Mouse (Mus musculus): ENCODE data around the gene Tmem229b.

- TF ChIP-seq POLR2A (IDR thresholded peaks at IDR 0.05; ENCODE audit: insufficient read length, low read depth) = no peak
- no peak for TF ChIP-seq MAX (IDR thresholded peaks at IDR 0.05; ENCODE audit: low read depth)
- TF ChIP-seq E2F4 (IDR thresholded peaks at IDR 0.05; ENCODE audit: insufficient read depth) = no peak
- no peak for TF ChIP-seq USF1 (IDR thresholded peaks at IDR 0.05; ENCODE audit: low read depth)
- no peak for TF ChIP-seq POLR2AphosphoS2 (IDR thresholded peaks at IDR 0.05; ENCODE audit: insufficient read length, low read depth)
- no peak for TF ChIP-seq MYOD1 (IDR thresholded peaks at IDR 0.05; ENCODE audit: control insufficient read depth in 1 of 3, insufficient read length in 2 of 3, low read depth in 2 of 3)
- TF ChIP-seq SRF (IDR thresholded peaks at IDR 0.05; ENCODE audit: control insufficient read depth, insufficient read length, low read depth) = no peak
- TF ChIP-seq TCF3 (IDR thresholded peaks at IDR 0.05; ENCODE audit: insufficient read length, low read depth) = no peak
Measured at GRCm38 (mm10) chr12:78929900-78930299, 77.5 kb downstream of the Tmem229b start.
